Mouse (Mus musculus) forelimb bud, embryonic 11.5 days (tissue): ENCODE measurements around the gene Fkbp1a.

Experiments
- DNase-seq: peaks from one replicate; pipeline ENCODE4 v3.0.0-alpha.2; 2012; ENCODE audit warnings: low read depth, low spot score

The Fkbp1a gene

DNA sequence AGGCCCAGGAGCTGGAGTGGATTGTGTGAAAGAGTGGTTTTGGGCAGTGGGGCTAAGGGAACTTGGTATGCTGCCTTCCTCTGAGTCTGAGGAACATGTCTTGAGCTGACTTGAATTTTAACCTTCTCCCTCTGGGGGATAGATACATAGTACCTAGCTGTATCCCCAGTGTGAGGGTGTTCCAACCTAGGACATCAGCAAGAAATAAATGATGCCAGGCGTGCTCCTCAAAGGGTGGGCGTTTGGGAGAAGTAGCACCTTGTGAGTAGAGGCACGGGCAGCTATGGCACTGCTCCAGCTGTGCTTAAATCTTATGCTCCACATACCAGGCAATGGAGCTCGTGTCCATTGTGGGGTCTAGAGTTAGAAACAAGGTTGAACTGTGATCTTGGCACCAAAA, 4.3 kb downstream of the Fkbp1a start:
- DNase-seq, result no peak

DNA sequence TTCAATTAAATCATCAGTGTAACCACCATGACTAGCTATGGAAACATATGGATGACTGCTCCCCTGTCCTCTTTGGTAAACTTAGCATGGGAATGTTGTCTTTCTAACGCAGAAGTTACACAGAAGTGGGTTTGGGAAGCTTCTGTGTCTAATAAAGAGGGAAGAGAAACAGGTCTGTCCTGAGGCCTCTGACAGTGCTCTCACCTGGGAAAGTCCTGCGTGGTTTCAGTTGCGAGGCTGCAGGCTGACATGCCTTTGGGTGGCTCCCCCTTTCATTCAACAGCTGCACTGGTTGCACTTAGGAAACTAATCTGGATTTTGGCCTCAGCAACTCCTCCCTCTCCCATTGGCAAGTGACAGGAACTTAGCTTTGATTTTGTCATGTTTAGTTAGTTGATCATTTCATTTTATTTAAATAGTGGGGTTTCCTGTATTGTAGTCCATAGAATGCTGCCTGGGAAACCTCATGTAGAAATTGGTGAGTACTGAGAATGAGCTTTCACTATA, 7.4 kb downstream of the Fkbp1a start:
- DNase-seq, result no peak

DNA sequence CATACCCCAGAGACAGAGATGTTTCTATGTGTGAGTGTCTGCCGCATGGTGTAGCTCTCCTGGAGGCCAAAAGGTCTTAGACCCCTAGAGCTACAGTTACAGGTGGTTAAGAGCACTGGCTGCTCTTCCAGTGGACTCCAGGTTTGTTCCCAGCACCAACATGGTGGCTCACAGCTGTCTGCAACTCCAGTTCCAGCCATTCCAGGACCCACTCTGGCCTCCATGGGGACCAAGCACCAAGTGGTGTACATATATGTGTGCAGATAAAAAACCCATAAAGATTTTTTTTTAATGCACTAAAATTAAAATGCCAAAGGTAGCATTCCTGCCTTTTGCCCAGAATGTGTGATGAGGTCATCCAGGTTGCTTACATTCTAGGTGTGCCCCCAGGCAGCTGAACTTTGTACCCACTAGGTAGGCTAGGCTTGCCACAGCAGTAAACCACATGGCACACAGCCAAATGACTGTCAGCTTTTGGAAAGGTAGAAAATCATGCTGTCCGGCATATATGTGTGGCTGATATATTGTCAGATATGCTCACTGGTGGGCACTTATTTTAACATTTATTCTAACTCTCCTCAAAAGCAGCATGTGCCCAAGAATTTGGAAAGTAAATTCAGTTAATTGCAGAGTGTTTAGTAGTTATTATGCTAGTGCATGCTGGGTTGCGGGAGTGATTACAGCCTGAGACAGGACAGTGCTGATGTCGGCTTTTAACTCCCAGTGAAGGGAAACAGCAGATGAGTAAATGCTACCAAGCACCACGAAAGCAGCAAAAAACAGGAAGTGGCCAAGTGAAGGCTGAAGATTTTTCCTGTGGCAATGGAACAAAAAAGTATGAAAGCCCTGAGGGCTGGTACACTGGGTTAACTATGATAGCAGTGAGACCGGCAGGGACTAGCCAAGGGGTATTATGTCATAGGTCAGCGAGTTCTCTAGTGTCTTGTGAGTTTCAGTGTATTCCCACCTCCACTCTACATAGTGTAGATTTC, 20.9 kb downstream of the Fkbp1a start:
- no peak for DNase-seq

DNA sequence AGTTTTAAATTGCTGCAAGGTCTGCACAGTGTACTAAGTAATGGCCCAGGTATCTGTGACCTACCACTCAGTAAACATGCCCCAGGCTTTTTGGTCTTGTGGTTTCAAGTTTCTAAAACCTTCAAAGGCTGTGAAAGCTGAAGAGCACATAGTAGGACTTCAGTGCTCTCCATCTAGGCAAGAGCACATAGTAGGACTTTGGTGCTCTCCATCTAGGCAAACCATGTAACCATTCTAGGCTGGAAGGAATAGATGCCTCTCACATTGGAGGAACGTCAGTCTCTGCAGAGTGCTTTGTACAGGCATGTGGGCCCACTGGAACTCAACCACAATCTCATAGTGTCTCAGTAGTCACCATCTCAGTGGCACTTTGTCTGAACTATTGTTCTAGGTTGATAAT, 21.7 kb downstream of the Fkbp1a start:
- DNase-seq, result no peak

DNA sequence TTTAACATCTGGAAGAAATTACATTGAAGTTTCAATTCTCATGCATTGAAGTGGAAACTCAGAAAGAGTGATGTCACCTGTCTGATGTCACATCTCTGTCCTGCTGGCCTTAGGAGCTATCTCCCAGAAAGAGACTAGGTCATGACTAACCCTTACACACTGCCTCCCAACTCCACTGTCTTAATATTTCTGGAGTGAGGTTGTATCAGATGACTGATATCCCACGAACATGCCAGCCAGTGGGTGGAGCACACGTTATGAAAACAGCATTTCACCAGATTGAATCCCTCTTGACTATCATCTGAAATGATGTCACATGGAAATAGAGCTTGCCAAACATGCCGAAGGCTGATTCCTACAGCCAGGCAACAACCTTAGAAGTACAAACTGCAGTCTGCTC, 22.7 kb downstream of the Fkbp1a start:
- DNase-seq, result no peak

DNA sequence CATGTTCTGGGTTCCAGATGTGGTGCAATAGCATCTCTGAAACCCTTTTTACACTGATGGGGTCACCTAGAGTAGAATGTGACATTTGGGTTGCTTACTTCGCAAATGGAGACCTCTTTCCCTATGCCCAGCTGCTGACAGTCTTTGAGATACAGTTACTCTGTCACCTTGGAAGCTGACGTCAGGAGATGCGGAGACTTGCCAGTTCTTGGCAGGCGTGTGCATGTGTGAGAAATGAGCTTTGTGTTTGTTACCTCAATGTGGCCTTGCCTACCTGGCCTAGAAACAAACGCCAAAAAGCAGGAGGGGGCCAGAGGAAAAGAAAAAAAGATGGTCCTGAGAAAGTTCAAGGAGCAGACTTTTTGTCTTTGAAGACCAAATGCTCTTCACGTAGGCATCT, 24.6 kb downstream of the Fkbp1a start:
- no peak for DNase-seq

DNA sequence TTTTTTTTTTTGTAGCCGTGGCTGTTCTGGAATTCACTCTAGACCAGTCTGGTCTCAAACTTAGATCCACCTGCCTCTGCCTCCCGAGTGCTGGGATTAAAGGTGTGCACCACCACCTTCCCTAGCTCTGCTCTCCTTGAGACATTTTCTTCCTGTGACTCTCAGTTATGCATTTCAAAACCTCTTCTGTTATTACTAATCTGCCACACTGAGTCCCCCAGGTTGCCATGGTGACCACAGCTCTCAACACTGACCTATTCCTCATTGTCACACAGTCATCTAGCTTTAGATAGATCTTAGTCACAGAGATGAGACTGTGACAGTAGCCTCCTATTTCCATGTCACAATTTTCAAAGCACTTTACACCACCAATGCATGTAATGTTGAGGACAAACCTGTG, 27.2 kb downstream of the Fkbp1a start:
- no peak for DNase-seq

DNA sequence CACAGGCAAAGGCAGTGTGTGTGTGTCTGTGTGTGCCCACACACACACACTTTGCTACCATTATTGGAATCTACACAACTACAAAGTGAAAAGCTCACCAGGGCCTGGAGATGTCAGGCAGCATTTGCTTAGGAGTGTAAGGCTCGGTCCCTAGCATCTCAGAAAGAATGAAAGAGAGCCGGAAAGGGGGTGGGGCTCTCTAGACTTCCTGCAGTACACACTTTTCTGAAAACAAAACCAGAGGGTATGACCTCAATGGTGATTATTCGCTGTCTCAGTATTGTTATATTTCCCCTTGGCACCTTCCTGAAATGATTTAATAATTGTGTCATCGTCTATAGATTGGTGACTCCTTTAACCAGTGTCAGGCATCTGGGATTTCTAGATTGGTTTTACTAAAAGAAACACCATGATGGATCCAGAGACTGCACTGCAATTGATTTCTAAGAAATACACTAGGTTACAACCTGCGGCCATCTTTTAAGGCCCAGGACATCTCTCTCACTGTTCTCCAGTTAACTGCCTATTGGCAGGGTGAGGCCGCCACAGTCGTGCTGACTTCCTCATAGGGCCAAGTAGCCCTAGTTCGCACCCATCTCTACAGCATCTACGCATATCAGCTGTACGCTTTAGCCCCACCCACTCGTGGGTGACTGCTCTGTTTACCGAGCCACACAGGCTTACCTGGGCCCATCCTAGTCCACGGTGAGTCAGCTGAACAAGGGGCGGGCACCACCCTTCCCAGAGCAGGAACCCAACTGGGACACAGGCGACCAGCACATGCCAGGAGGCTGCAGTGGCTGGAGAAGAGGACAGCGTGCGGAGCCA, 29.8 kb downstream of the Fkbp1a start, which contains the start of gene Sdcbp2:
Sdcbp2 (plus strand) TSS at position 750 of the 828 bp plus-strand sequence.
- no peak for DNase-seq

DNA sequence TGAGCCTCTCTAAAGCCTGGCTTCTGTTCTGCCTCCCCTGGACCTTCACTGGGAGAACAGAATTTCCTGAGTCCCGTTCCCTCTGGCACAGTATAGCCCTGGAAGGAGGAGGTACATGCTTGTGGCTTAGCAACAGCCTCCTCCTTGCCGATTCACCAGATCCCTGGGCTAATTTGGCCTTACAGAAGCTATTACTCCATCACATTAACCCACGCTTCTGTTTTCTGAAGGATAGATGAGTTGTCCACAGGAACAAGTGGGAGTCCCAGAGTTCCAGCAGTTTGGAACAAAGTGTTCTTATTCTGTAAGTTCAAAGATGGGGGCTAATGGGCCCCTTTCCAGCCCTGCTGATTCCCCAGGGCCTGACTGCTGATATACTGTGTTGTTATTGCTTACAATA, 31.4 kb downstream of the Fkbp1a start:
- no peak for DNase-seq

DNA sequence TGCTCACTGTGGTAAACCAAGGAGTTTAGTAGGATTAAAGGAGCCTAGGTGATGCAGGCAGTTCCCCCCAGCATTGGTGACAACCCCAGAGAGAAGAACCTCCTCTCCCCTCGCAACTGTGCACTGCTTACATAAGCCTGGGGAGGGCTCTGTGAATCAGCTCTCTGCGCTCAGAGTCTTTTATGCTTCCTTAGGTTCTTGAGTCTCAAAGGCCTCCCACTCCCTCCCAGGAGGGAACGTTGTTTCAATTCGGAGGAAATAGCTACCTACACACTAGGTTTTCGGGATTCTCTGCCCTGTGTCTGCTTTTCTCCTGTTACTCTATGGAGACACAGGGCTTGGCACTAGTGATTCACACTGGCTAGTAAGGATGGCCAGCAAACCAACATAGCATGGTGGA, 32.3 kb downstream of the Fkbp1a start:
- no peak for DNase-seq

DNA sequence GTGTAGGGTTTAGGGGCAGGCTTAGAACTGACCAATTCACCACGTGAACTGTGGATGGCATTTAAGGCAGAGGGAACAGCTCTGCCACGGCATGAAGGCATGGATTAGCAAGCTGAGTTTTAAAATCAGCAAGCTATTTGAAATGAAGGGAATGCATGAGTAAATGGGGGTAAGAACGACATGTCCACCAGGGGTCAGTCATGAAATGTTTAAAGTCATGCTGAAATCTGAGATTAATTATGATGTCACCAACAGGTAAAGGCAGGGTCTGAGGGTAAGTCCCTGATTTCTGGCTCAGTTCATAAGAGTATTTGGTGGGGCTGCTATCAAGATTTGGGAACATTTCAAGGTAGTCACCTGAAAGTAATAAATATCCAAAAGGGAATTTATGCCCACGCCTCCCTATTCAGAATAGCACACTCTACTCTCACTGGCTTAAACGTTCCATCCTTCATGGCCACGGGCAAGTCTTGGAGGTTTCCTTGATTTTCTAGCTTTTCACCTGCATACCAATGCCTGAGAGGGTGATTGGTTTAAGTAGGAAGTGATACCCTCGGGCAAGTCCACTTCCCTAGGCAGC, 32.9 kb downstream of the Fkbp1a start:
- DNase-seq, result peak; percentile 67

DNA sequence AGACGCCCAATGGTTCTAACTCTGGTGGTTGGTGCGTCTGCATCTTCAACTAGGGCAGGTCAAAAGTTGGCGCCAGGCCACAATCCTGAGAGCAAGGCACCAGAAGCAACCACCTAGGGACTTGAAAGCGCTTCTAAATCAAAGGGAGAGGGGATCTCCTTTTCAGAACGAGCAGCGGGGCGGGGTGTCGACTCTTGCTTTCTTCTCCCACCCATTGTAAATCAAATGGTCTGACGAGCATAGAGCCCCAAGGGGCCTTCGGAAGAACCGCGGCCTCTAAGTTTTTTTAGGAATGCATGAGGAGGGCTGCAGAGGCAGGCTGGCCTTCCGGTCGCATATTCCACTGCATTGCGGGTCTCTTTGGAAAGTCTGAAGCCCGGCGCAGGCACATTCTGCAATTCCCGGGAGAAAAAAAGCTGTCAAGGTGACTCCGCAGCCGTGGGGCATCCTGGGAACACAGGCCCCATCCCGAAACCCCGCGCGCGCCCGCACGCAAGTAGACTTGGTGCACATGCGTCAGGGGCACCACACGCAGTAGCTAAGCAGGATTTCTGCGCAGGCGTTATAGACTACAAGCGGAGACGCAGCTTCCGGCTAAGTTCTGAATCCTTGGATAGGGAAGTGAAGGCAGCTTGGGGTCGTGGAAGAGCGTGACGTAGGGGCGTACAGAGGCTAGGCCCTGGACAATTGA, 33.6 kb downstream of the Fkbp1a start:
- DNase-seq, result peak; percentile 78

DNA sequence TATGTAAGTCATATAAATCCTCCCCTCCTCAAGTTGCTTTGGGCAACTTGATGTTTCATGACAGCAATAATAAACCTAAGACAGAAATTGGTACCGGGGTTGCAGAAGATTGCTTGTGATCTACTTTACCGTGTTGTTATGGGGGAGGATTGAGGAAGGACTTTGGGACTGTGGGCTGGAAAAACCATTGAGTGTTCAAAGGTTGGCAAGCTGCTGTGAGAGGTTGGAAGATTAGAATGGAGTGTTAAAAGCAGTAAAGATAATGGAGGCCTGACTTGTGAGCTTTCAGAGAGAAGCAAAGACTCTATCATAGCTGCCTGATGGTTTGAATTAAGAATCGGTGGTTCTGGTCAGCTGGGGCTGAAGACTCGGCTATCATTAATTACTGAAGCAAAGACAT, 36.9 kb downstream of the Fkbp1a start:
- DNase-seq, result no peak

DNA sequence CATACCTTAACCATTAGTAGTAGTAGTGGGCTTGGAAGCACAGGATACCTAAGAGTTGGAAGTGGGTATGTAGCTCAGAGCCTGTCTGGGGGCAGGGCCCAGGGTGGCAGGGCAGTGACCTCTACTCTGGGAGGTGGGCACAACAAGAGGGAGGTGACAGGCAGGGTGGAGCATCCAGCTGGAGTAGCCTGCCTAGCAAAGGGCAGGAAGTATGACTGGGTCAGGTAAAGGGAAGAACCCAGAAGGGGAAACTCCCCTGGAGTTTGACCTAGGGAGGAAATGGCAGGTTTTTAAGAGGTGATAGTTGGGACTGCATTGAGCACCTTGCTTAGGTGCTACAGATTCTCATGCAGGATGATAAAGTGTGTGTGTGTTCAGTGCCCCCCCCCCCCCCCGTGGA, 38.7 kb downstream of the Fkbp1a start:
- DNase-seq, result no peak

DNA sequence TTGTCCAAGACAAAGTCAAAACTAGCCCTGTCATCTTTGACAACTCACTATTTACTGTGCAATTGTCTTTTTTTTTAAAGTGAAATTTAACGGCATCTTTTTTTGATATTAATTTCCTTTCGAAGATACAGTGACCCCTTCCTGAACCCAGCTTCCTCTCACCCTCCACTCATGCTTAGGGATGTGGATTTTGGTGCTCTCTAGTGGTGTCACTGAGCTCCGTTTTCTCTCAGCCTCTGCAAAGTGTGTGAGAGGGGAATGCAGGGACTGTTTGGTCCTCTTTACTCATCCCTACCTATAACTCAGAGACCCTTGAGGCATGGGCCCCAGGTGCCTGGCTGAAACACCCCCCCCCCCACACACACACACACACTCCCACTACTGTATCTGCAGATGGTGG, 43.7 kb downstream of the Fkbp1a start:
- DNase-seq, result no peak

DNA sequence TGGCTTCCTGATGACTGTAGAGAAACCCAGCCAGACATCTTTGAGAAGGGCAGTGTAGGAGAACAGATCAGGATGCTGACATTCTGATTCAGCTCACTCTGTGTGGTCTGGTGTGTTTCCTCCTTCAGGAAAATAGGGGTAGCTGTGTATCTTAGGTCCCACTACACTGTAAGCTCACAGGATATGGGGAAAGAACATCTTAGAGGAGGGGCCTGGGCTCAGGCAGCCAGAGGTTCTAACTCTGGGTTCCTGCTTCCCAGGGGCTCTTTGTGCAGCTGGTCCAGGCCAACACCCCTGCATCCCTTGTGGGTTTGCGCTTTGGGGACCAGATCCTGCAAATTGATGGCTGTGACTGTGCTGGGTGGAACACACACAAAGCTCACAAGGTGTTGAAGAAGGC, 44.5 kb downstream of the Fkbp1a start:
- DNase-seq, result no peak

DNA sequence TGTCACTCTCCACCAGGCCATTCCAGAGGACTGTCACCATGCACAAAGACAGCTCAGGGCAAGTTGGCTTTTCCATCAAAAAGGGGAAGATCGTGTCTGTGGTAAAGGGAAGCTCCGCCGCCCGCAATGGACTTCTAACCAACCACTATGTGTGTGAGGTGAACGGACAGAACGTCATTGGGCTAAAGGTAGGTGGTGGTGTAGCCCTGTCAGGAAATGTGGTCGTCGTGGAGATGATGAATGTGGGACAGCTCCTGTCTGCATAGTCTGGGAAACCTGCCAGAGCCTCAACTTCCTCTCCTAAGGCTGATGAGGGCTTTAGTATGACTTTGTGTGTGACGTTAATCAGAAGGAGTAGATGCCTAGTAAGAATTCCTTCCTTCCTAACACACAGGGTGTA, 45.0 kb downstream of the Fkbp1a start:
- no peak for DNase-seq

DNA sequence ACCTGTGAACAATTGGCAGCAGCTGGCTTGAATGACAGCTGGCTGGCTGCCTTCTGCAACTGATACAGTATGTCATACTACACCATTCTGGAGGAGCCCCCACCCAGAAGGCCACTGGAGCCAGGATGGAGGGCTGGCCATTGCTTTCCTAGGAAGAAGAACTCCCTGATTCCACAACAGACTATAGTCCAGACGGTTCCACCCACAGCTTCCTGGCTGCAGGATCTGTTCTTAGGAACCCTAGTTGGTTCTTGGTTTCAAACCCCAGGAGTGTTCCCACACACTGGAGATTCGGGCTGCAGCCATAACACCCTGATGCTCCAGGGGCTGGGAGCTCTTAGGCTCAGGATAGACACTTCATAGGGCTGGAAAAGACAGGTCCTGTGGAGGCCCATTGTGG, 55.8 kb downstream of the Fkbp1a start:
- no peak for DNase-seq

DNA sequence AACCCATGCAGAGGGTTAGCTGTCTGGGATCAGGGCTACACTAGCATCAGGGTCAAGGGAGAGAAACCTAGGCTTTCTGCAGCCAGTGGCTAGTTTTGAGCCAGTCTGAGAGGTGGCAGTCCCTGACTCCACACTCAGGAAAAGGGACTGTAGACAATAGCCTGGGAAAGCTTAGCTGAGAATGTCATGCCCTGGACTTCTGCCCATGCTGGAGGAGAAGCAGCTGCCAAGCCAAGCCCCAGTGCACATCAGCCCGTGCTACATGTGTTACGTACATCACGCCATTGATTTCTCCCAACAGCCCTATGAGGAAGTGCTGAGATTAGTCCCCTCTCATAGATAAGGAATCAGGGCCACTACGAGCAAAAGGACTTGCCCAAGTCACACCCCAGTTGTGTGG, 59.8 kb downstream of the Fkbp1a start:
- DNase-seq, result no peak

DNA sequence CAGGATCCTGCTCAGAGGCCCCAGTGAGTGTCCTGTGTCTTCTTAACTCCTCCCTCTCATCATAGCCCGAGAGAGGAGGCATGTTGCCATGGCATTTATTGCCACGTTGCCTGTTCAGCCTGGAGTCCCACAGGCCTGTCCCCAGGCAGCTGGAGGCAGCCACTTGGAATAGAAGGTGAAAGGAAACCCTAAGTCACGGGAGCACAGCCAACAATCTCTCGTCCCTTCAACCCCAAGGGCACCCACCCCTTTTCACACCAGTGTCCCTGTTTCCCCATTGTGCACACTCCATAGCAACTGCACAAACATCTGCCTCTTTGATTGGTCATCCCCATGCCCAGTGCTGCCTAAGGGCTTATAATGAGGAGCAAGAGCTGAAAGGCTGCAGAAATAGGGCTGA, 61.3 kb downstream of the Fkbp1a start:
- DNase-seq, result no peak

DNA sequence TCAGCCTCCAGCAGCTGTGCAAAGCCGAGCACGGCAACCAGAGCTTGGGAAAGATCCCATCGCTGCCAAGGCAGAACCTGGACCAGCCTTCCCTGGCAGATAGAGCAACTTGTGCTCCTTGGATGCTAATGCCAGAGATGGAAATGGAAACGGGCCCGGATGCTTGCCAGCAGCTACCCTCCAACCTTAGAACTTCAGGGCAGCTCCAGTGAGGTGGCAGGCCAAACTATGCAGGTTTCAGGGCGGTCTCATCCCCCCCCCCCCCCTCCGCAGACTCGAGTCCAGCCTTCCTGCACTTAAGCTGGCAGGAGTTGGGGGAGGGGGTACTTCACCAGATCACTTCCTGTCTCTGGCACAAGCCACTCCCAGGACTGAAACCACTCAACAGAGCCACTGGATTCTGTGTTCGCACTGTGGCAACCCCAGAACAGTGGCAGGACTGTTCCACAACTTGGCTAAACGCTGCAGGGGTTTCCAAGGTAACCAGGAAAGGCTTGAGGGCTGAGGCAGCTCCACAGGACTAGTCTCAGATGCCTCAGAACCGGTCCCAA, 63.2 kb downstream of the Fkbp1a start:
- DNase-seq, result peak; percentile 72
